Mouse (Mus musculus): ENCODE data around the gene Slc6a6.

- TF ChIP-seq CTCF (IDR thresholded peaks at IDR 0.05; ENCODE audit: borderline replicate concordance, extremely low read depth, insufficient read depth, insufficient read length) = no peak
- TF ChIP-seq POLR2A (IDR thresholded peaks at IDR 0.05; ENCODE audit: borderline replicate concordance, extremely low read depth, insufficient read depth, insufficient read length, poor library complexity, severe bottlenecking) = no peak
These were observed 4.2 kb downstream of the Slc6a6 start for GRCm38 (mm10) chr6:91688021-91688420.

Measured in brain, embryonic 14.5 days (tissue).